Mouse (Mus musculus) ES-CJ7 (cell line): Measurements from ENCODE around the gene Ralbp1.
A peak's percentile ranks its signal among the peaks of the same experiment; 100 is the strongest.

ENCODE experiments used
- DNase-seq: peaks from one replicate; pipeline ENCODE4 v3.0.0; 2011; ENCODE audit warnings: low read depth, low spot score

Gene Ralbp1

DNA sequence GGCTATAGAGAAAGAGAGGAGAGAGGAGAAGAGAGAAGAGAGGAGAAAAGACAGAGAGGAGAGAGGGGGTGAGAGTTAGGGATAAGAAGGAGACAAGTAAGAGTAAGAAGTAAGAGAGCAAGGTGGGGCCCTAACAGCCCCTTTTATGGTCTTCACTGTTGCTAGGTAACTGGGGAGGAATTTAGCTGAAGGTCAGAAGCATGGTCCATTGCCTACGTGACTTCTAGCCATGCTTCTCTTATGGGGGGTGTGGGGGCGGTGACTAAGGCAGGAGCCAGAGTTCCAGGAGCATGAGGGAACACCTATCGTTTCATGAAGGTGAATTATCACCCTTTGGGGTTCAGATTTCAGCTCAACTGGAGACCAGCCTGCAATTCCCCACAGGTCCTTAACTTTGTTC is 10.4 kb upstream of the Ralbp1 start:
- DNase-seq: peak; percentile 62

DNA sequence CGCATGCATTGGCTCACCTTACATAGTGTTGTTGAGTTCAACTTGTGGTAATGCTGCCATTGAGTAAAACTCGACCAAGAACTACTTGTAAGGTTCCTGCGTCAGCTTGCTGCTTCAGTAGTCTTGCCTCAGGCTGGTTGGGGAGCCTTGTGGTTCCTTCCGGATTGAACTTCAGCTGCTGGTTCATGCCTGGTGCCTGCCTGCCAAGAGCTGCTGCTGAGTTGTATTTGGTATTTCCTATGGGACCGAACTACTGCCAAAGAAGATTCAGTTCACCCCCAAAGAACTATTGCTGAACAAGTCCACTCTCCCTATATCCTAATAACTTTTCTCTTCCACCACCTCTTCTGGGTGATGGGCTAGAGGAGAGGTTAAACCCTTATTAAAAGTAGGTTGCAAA is 3.9 kb upstream of the Ralbp1 start:
- no peak for DNase-seq

DNA sequence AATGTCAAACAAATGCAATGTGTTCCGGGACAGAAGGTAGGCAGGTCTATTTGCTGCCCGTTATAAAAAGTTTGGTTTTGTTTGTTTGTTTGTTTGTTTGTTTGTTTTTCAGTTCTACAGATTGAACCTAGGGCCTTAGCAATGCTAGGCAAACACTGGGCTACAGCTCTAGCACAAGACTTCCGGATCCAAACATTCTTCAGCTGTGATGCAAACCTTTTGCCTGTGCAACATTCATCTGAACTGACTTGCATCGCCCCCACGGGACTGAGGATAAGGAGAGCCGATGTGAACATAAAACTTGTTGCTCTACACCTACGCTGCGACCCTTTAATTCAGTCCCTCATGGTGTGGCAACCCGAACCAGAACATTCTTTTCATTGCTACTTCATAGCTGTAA is 973 bp upstream of the Ralbp1 start:
- no peak for DNase-seq

DNA sequence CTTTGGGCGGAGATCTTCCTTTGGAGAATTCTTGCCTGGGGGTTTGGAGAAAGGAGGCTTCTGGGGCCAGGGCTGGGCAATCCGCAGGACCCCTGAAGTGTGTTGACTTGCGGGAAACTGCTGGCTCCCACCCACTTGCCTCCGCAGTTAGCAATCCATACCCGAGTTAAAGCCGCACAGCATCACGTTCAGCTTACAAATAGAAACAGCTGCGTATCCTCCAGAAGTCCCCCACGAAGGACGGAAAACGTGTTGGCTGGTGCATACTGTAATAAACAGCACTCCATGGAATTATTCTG is 251 bp downstream of the Ralbp1 start:
- DNase-seq: no peak

DNA sequence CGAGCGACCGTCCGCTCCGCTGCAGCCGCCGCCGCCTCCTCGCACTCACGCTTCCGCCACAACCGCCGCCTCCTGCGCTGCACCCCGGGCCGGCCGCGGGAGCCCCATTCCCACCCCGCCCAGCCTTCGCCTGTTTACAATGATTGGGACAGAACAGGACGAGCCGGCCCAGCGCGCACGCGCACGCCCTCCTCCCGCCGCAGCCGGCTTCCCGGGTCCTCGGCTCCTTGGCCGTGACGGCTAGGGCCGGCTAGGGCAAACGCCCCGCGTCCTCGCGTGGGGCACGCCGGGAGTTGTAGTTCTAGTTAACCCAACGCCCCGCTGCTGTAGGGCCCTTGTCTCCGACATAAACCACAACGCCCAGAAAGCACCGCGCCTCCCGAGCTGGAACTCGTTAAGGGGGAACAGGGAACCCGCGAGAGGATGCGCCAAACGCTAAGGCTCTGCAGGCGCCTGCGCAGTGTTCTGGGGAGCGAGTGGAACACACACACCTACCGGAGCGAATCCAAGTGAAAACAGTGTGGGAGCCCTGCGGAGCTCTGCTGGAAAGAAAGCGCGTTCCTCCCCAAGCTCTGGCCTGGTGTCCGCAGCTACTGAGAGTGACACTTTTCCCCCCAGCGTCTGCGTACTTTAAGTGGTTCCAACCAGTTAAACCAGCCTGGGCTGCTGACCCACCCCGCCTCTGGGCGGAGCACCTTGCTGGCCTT is 754 bp downstream of the Ralbp1 start:
- peak; percentile 99 for DNase-seq

DNA sequence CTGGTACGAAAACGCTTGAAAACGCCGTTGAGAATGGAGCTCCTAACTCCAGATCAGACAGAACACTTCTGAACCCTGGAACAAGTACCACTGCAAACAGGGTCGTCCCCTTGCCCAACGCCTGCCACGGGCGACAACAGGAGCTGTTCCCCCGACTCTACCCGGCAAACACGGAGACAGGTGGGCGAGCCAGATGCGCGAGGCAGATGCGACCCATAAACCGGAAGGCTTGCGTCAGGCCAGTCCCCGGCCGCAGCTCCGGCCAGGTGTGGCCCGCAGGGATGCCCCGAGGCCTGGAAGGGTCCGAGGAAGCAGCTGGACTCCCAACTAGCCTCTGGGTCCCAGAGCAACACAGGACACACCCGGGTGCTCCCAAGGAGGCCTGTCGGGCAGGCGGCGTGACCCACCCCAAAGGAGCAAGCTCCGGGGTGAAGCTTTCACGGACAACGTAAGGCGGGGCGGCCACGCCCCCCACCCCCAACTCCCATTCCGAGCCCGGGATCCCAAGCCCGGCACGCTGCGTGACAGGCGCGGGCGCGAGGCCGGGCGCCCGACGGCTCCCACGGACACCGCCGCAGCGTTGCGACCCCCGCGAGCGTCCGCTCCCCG is 1.4 kb downstream of the Ralbp1 start:
- DNase-seq: no peak

DNA sequence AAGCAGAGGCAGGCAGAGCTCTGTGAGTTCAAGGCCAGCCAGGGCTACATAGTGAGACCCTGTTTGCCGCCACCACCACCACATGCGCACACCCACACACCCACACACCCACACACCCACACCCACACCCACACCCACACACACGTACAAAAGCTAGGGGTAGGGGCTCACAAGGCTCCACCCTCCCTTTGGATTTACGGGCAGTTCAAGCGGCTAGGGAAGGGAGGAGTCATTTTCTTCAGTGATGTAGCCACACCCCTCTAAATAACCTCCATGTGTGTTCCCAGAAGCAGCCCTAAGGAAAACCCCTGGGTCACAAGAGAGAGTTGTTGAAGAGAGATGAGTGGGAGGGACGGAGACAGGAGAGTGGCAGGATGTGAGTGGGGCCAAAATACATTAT is 8.6 kb downstream of the Ralbp1 start:
- DNase-seq: peak; percentile 73

DNA sequence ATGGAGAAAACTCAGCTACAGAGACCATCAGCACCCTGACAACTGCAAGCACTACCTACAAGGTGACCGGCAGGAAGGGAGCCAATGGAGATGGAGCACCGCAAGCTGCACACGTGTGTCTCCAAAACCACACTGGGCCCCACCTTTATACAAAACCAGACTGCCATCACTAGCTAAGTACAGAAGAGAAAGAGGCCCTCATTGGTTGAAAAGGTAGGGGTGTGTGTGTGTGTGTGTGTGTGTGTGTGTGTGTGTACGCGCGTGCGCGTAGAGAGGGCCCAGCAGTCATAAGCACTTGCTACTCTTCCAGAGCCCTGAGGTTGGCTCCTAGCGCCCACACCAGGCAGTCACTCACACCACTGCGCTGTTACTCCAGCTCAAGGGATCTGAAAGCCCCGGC is 11.8 kb downstream of the Ralbp1 start:
- DNase-seq: no peak

DNA sequence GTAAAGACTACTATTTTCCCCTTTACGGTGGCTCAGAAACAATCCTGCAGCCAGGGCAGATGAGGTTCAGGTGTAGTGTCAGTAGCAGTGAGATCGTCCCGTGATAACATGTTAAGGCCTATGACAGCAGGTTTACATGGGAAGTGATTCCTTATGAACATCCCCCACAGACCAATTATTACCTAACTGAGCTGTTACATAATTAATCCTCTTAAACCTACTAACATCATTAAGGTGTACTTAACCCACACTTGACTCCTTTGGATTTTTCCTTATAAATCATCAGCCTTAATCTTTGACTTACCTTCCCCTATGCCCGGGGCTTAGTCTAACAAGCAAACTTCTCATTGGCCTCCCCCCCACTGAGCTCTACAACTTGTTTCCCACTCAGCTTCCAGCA is 12.4 kb downstream of the Ralbp1 start:
- DNase-seq: no peak

DNA sequence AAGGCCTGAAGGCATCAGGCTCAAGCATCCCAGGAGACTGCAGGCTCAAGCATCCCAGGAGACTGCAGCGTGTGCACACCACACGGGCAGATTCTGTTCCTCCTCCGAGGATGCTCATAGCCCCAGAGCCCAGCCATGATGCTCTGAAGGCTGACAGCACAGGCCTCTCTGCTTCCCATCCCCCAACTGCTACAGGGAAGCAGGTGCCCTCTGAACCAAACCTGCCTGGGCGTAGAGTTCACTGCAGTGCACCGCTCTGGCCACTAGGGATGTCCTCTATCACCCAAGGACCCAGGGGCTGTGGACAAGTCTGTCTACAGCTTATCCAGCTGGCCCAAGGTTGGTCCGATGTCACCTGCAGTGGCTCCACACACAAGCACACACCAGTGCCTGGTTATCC is 12.9 kb downstream of the Ralbp1 start:
- peak; percentile 86 for DNase-seq

DNA sequence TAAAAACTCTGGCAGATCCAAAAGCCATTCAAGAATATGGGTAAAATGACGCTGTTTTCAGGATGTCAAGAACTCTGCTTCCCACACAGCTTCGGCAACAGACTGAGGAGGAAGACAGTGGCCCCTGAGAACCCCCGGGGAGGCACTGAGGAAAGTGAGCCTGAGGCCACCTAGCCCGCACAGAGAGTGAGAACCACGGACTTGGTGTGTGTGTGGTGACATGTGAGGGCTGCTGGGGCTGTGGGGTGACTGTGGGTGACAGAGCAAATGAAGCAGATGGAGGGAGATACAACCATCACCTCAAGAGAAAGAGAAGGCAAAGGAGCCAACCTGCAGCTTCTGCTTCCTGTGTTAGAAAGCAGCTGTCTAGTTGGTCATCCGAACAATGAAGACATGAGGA is 13.5 kb downstream of the Ralbp1 start:
- DNase-seq: no peak

DNA sequence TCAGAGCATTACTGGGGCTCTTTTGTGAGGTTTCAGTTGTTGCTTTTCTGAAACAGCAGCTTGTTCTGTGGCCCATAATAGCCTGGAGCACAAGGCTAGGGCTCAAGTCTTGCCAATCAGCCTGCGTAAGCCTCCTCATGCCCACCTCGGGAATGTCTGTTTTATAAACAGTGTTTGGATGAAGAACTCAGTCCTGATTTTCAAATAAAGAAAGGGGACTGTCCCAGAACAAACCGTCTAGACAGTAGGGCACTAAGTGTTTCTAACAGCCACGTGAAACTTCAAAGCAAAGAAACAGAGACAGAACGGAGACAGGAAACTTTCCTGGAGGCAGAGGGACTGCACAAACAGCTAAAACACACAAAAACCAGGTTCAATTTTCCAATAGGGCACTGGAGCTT is 14.0 kb downstream of the Ralbp1 start:
- DNase-seq: no peak

DNA sequence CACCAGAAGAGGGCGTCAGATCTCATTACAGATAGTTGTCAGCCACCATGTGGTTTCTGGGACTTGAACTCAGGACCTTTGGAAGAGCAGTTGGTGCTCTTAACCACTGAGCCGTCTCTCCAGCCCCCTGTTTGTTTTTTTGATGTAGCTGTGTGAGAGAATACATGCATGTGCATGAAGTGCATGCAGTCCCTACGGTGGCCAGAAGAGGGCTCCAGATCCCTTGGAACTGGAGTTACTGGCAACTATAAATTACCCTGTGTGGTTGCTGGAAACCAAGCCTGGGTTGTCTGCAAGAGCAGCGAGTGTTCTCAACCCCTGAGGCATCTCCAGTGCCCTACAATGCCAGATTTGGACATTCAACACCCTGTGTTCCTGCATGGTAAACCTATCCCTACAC is 15.5 kb downstream of the Ralbp1 start:
- DNase-seq: peak; percentile 92

DNA sequence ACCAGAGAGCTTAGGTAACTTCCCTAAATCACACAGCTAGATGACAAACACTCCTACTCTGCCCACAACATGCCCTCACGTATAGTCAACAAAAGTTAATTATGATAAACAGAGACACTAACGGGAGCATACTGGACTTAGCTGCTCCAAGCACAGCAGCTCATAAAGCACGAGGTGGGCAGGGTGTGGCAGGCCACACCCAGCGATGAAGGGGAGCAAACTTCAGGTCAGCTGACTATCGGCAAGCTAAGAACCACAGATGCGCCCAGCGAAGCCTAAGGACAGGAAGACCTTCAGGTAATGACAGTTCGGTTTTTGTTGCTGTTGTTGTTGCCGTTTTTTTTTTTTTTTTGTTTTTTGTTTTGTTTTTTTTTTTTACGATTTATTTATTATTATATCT is 15.9 kb downstream of the Ralbp1 start:
- DNase-seq: peak; percentile 56

DNA sequence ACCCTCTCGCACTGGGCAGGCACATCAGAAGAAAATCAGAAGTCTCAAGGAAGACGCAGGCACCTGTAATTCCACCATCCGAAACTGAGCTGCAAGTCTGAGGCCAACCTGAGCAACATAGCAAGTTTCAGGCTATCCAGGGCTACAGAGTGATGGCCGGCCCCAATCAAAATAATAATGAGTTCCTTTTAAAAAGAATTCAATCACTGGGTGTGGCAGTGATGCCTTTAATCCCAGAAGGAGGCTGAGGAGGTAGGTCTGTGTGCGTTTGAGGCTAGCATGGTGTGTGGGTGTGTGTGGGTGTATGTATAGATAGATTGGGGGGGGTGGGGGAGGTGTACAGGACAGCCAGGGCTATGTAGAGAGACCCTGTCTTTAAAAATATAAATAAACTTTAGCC is 17.6 kb downstream of the Ralbp1 start:
- peak; percentile 48 for DNase-seq

DNA sequence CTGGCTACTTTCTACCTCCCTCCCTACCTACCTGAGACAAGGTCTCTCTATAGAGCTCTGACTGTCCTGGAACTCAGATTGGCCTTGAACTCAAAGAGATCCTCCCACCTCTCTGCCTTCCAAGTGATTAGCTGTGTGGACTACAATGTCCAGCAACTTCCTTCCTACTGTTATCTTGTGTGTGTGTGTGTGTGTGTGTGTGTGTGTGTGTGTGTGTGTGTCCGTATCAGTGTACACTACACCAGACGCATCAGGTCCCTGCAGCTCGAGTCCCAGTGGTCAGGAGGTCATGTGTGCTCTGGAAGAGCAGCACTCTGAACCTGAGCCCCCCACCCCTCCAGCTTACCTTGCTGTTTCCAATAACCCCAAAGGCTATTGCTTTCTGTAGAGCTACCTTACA is 19.4 kb downstream of the Ralbp1 start:
- DNase-seq: no peak

DNA sequence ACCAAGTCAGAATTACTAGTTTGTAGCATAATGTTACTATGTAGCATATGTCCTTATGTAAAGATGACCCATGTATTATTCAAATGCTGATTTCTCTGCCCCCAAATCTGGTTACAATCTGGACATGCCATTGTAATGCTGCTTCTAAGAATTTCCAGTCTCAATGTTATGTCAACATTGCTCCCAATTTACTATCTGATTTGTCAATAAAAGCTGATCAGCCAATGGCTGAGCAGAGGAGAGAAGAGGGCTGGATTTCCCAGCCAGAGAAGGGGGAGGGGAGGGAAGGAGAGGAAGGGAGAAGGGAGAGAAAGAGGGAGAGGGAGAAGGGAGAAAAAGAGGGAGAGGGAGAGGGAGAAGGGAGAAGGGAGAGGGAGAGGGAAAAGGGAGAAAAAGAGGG is 20.3 kb downstream of the Ralbp1 start:
- DNase-seq: no peak

DNA sequence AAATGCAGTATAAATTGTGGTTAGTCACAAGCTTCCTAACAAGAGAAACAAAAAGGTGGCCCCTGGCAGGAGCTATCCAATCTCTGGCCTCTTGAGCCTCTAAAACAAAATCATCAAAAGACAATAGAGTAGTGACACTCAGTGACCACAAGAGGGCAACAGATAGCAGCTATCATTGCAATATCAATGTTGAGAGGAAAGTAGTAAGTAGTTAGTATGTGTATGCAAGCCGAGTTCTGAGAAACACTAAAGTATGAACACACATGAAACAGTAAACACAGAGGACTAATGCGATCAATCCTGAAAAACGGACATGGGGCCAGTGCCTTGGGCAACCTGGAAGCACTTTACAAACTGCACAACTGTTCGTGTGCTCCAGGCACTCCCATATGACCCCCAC is 20.9 kb downstream of the Ralbp1 start:
- DNase-seq: peak; percentile 70

DNA sequence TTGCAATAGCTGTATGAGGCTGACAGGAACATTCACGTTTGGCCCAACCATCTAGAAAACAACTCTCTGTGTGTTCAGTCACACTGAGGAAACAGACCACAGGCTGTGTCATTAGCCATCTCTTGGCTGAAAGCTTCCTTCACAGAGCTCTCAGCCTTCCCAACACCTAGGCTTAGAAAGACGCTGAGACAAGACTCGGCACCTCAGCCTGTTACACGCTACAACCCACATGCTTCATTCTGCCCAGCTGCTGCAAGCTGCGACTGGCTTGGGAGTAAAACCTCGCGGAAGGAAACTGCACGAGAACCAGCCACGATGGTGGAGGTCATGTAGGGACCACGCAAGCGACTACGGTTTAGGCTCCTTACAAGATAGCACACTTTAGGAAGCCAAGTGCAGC is 21.8 kb downstream of the Ralbp1 start:
- no peak for DNase-seq

DNA sequence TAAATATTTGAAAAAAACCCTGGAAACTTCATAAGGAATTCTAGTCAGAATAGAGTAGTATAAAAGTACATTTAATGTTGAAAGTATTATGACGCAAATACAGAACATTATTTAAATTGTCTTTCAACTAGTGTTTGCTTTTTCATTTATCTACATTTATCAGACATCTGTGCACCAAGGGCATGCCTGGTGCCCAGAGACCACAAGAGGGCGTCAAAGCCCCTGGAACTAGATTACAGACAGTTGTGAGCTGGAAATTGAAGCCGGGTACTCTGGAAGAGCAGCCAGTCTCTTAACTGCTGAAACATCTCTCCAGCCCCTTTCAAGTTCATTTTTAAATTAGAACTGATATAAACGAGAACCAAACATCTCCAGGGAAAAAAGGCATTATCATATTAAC is 23.0 kb downstream of the Ralbp1 start:
- peak; percentile 54 for DNase-seq

DNA sequence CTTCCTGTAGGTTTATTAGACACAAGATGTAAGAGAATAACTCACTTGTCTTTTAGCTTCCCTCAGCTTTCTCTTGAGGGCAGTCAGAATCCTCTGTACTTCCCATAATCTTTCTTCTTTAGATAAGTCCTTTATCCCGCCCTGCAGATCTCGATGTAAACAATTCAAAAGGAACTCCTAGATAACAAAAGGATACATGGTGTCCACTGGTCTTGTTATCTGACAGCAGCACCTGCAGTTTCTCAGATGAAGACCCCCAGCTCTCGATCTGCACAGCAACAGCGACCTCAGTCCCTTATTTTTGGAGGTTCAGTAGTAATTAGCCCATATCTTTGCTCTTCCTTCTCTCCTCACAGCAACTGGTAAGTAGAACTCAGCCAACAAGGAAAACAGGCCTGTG is 28.0 kb downstream of the Ralbp1 start:
- DNase-seq: no peak

DNA sequence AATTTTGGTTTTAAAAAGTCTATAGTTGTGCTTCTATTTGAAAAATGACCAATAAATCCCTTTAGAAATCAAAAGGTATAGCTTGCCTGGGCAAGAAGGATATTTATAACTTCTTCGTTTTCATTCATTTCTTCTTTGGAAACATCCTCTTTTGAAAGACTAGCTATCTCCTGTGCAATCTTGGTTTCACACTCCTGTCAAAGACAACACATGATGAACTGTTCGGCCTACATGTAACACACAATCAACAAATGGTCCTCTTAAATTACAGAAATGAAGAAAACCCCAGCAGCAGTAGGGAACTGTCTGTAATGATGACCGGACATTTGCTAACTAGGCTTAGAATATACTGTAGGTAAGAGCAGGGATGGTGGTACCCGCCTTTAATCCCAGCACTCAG is 31.6 kb downstream of the Ralbp1 start:
- DNase-seq: no peak

DNA sequence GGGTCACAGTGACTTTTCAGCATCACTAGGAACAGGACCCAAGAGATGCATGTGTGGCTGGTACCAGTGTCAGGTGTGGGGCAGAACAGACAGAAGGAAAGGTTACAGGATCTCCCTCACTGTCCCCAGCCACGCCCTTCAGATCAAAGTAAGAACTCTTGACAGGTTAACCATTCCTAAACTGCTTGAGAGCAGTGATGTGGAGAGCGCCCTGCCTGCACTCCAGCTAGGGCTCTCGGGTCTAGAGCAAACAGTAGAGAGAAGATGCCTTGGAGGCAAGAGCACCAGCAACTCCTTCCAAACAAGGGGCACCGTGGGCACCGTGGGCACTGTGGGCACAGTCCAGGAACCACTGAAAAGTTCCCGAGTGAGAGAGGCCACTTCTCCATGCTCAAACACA is 32.3 kb downstream of the Ralbp1 start:
- DNase-seq: no peak

DNA sequence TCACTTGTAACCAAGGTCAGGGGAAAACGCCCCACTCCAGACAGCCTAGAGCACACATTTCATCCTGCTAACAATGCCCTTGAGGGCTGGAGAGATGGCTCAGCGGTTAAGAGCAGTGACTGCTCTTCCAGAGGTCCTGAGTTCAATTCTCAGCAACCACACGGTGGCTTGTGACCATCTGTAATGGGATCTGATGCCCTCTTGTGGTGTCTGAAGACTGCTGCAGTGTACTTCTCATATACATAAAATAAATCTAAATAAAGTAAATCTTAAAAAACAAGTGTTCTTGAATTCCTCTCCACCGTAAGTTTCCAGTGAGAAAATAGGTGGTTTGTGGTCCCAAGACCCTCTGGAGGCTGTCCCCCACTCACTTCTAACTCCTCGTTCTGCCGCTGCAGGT is 33.8 kb downstream of the Ralbp1 start:
- no peak for DNase-seq
